Mouse (Mus musculus): ENCODE data around the gene Mark2.

- TF ChIP-seq GATA1 (IDR thresholded peaks at IDR 0.05; ENCODE audit: low read length) (no peak), TAL1 (IDR thresholded peaks at IDR 0.05; ENCODE audit: low read length) (no peak)
These were observed 83.8 kb downstream of the Mark2 start for GRCm38 (mm10) chr19:7257881-7258280.

Data from erythroblast, embryonic 14.5 days (primary cell).